Mouse (Mus musculus): ENCODE measurements around the gene Gm13871.
"Not testable (repeated sequence)": the region's sequence is repeated elsewhere in the genome, so short reads cannot be mapped to it uniquely, and the experiment has no call there.

The Gm13871 gene

DNA sequence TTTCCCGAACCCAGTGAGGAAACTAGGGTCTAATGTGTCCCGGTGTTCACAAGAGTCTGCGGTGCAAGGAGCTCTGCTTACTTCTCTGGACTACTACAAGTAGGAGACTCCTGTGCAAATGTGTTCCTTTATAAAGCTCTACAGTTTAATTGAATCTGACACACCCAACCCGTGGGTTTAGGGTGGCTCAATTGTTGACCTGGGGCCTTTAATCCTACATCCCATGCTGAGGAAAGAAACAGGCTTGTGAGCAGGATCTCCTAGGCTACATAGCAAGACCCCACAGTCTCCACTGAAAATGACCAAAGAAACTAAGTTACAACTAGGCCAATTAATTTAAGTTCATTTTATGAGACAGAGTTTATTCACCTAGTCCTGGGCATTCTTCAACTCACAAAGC lies at the start of gene Gm13871:
Gene Gm13871, minus strand, starts transcription at position 101 of the 400 bp plus-strand sequence.
- DNase-seq (ENCODE audit: low spot score in 2 of 2): not testable (repeated sequence)

DNA sequence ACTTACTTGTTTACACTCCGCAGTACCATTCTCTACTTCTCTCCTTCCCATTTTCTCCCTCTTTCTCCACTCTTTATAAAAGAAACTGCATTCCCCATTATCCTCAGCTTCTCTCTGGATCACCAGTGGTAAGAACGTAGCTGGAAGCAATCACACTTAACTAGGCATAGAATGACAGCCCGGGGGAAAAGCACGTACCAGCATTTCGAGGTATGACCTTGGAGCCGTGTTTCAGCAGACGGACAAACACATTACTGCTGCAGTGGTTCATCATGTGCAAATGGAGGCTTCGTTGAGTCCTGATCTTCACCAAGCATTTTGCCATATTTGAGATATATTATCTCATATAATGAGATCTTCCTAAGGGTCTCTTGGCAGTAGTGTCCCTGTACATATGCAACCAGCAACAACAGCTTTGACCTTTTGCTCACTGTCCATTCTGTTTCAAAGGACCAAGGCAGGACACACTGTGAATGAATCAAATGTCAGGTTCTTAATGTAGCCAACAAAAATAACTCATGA lies 44.7 kb upstream of the Gm13871 start, which contains the start of gene 2310002L09Rik:
Gene 2310002L09Rik, minus strand, starts transcription at position 472 of the 522 bp plus-strand sequence.
- no peak for DNase-seq (ENCODE audit: low spot score in 2 of 2)

DNA sequence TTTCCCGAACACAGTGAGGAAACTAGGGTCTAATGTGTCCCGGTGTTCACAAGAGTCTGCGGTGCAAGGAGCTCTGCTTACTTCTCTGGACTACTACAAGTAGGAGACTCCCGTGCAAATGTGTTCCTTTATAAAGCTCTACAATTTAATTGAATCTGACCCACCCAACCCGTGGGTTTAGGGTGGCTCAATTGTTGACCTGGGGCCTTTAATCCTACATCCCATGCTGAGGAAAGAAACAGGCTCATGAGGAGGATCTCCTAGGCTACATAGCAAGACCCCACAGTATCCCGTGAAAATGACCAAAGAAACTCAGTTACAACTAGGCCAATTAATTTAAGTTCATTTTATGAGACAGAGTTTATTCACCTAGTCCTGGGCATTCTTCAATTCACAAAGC lies 14.9 kb upstream of the Gm13871 start, which contains the start of gene Gm11756:
Gene Gm11756, minus strand, starts transcription at position 101 of the 400 bp plus-strand sequence.
- DNase-seq (ENCODE audit: low spot score in 2 of 2): not testable (repeated sequence)

DNA sequence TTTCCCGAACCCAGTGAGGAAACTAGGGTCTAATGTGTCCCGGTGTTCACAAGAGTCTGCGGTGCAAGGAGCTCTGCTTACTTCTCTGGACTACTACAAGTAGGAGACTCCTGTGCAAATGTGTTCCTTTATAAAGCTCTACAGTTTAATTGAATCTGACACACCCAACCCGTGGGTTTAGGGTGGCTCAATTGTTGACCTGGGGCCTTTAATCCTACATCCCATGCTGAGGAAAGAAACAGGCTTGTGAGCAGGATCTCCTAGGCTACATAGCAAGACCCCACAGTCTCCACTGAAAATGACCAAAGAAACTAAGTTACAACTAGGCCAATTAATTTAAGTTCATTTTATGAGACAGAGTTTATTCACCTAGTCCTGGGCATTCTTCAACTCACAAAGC lies 14.7 kb downstream of the Gm13871 start, which contains the start of gene Gm11757:
Gene Gm11757, minus strand, starts transcription at position 101 of the 400 bp plus-strand sequence.
- DNase-seq (ENCODE audit: low spot score in 2 of 2): not testable (repeated sequence)

DNA sequence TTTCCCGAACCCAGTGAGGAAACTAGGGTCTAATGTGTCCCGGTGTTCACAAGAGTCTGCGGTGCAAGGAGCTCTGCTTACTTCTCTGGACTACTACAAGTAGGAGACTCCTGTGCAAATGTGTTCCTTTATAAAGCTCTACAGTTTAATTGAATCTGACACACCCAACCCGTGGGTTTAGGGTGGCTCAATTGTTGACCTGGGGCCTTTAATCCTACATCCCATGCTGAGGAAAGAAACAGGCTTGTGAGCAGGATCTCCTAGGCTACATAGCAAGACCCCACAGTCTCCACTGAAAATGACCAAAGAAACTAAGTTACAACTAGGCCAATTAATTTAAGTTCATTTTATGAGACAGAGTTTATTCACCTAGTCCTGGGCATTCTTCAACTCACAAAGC lies 29.6 kb downstream of the Gm13871 start, which contains the start of gene Gm11758:
Gene Gm11758, minus strand, starts transcription at position 101 of the 400 bp plus-strand sequence.
- DNase-seq (ENCODE audit: low spot score in 2 of 2): not testable (repeated sequence)

All from thymus, postnatal 10 days (tissue).